14 mouse cellular contexts compared by ENCODE assay signal in the genomic region with DNA sequence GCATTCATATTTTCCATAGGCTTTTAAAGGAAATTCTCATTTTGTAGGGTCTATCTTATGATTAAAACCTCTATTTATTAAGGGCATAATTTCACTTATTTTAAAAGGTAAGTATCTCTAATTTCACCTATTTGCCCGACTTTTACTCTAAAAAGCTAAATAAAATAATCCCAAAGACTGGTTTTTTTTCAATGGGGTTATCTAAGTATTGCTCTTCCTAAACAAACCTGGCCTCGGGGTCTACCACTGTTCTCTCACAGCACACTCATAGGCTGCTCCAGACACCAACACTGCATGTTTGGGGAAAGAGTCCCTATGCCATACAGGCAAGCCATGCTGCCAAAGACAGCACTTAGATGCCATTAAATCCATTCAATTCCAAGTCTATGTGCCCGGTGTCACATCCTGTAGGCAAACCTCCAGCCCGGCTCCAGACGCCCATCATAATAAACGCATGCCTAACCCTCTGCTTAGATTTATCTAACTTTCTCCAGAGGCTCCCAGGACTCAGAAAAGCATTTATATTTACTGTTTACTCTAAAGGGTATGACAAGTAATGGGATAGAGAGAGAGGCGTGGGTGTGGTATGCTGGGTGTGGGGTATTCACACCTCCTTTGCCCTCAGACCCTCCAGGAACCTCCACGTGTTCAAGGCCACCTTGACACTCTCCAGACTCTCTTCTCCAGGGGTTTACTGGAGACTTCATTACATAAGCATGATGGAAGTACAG.
"Had no signal": no experiment of that assay in that cellular context is flagged by ENCODE, and none has a peak within 500 bp of the region (broad histone marks: within the 10 kb centered on the region; RNA-seq: fewer than 3 reads in every experiment).

No protein-coding gene starts in this region.

- H3K9ac ChIP-seq: neural tube, embryonic 12.5 days; neural tube, embryonic 13.5 days; neural tube, embryonic 15.5 days; stomach, embryonic 15.5 days had no signal

- H3K4me2 ChIP-seq: neural tube, embryonic 12.5 days; neural tube, embryonic 13.5 days; neural tube, embryonic 15.5 days; stomach, embryonic 15.5 days had no signal

- H3K27ac ChIP-seq: neural tube, embryonic 12.5 days; neural tube, embryonic 13.5 days; neural tube, embryonic 15.5 days; stomach, embryonic 15.5 days; stomach, postnatal 0 days had no signal

- H3K4me3 ChIP-seq: neural tube, embryonic 12.5 days; neural tube, embryonic 13.5 days; neural tube, embryonic 15.5 days; stomach, embryonic 15.5 days had no signal

- H3K27me3 ChIP-seq: neural tube, embryonic 13.5 days; stomach, embryonic 15.5 days had no signal

- DNase-seq: retina, postnatal 1 day; right cerebral cortex, adult 18-20 months; right cerebral cortex, postnatal 14 days; right cerebral cortex, postnatal 25 days; right cerebral cortex, postnatal 4 days; spleen, adult 18-20 months; thymus, adult 18-20 months; thymus, postnatal 25 days; thymus, postnatal 36 days had no signal

- H3K36me3 ChIP-seq: neural tube, embryonic 12.5 days; neural tube, embryonic 13.5 days; neural tube, embryonic 15.5 days; stomach, embryonic 15.5 days had no signal

- H3K9me3 ChIP-seq: neural tube, embryonic 12.5 days; neural tube, embryonic 15.5 days; stomach, embryonic 15.5 days had no signal
